Mouse (Mus musculus) forebrain, embryonic 10.5 days (tissue): ENCODE results near the gene Smad9. TPM values are rescaled to one million over a fixed set of nuclear protein-coding genes. Genes with fewer than 3 reads are reported as not detected.

Experiments used
- polyA plus RNA-seq: library from polyadenylated mRNA; unstranded; fragments of >200 nt; fragmentation: Nextera tagmentation; extraction: Ambion mirVana; gene quantifications from 2 replicates; pipeline ENCODE4 v1.2.1, GENCODE M21; 2016

Smad9 gene
- polyA plus RNA-seq, 1 experiment from 2014 or later: 0.09 TPM

Other genes with a start within 250 kb of the Smad9 start
- 101 and 105 TPM in 2 replicates for gene Supt20, start 62.8 kb upstream of the Smad9 start, polyA plus RNA-seq
- 0.47 TPM in 1 of 2 replicates, not detected in the other for gene Gm21958, start 41.2 kb upstream of the Smad9 start, polyA plus RNA-seq
- 196 and 206 TPM in 2 replicates for gene Exosc8, start 20.2 kb upstream of the Smad9 start, polyA plus RNA-seq
- 40.8 and 42.6 TPM in 2 replicates for gene Alg5, start 20.0 kb upstream of the Smad9 start, polyA plus RNA-seq
- gene Rfxap, start 52.2 kb downstream of the Smad9 start, polyA plus RNA-seq: 35.9 and 38.9 TPM in 2 replicates
- 0.14 and 0.16 TPM in 2 replicates for gene Sertm1, start 160.3 kb downstream of the Smad9 start, polyA plus RNA-seq